Mouse (Mus musculus): ENCODE data around the gene Fbln1.

GRCm38 (mm10) chr15:85244414-85245161, 38.8 kb downstream of the Fbln1 start:
- TF ChIP-seq CTCF (conservative IDR thresholded peaks at IDR 0.05; ENCODE audit: low read length) = no peak
- TF ChIP-seq POU5F1 (IDR thresholded peaks at IDR 0.05; ENCODE audit: borderline replicate concordance, low read length) = no peak
- TF ChIP-seq NANOG (IDR thresholded peaks at IDR 0.05; ENCODE audit: borderline replicate concordance, low read length) = no peak

All from E14TG2a.4 (cell line).